Mouse (Mus musculus) heart, embryonic 11.5 days (tissue): ENCODE data around the gene Mavs. TPM values are rescaled to one million over a fixed set of nuclear protein-coding genes. Genes with fewer than 3 reads are reported as not detected.

Source experiments
- ATAC-seq: fragments of 200-750 bp; cut with Nextera tagmentation; replicated peaks from 2 replicates; pipeline ENCODE4 v1.8.0; 2017; ENCODE audit warnings: moderate library complexity; ENCODE audit not compliant: insufficient number of reproducible peaks, low FRiP score, low TSS enrichment
- H3K27ac ChIP-seq: fragments of 300-500 bp; sonication (generic); 2 replicates; pipeline ENCODE4 v1.5.1; 2014; ENCODE audit warnings: mild to moderate bottlenecking, low read depth, low read length
- H3K27me3 ChIP-seq: fragments of 300-500 bp; sonication (generic); 2 replicates; pipeline ENCODE4 v1.6.1; 2014; ENCODE audit warnings: mild to moderate bottlenecking, low read length, mixed read lengths; ENCODE audit not compliant: control insufficient read depth, insufficient read depth
- H3K36me3 ChIP-seq: fragments of 300-500 bp; sonication (generic); 2 replicates; pipeline ENCODE4 v1.6.1; 2014; ENCODE audit warnings: mild to moderate bottlenecking, low read length, moderate library complexity, mixed read lengths; ENCODE audit not compliant: control insufficient read depth, insufficient read depth
- H3K4me1 ChIP-seq: fragments of 300-500 bp; sonication (generic); 2 replicates; pipeline ENCODE4 v1.6.1; 2014; ENCODE audit warnings: low read length; ENCODE audit not compliant: control insufficient read depth, insufficient read depth
- H3K4me2 ChIP-seq: fragments of 300-500 bp; sonication (generic); 2 replicates; pipeline ENCODE4 v1.6.1; 2014; ENCODE audit warnings: mild to moderate bottlenecking, moderate library complexity
- H3K4me3 ChIP-seq: fragments of 300-500 bp; sonication (generic); 2 replicates; pipeline ENCODE4 v1.5.1; 2014; ENCODE audit warnings: low read depth, low read length
- H3K9ac ChIP-seq: fragments of 300-500 bp; sonication (generic); 2 replicates; pipeline ENCODE4 v1.6.1; 2014; ENCODE audit warnings: mild to moderate bottlenecking, low read depth, low read length, moderate library complexity
- H3K9me3 ChIP-seq: fragments of 300-500 bp; sonication (generic); replicated peaks from 2 replicates; pipeline ENCODE4 v1.6.1; 2016; ENCODE audit warnings: low read length; ENCODE audit not compliant: control insufficient read depth
- WGBS: fragments of 180-500 bp; shearing (Covaris S2); extraction: QIAGEN DNeasy Blood & Tissue Kit; methylation state at CpG from one replicate; pipeline ENCODE4 v1.1.7; 2014; ENCODE audit not compliant: insufficient replicate concordance; 5-methylcytosine and 5-hydroxymethylcytosine counted together
- polyA plus RNA-seq: library from polyadenylated mRNA; unstranded; fragments of >200 nt; fragmentation: Nextera tagmentation; extraction: Ambion mirVana; gene quantifications from 2 replicates; pipeline ENCODE4 v1.2.1, GENCODE M21; 2014

The Mavs gene
- polyA plus RNA-seq, 1 experiment from 2014 or later = 15.2 TPM

- ATAC-seq = no peak
- no peak overlapping the region for H3K27ac ChIP-seq
- no peaks in the 10 kb centered on the region for H3K27me3 ChIP-seq
- no peaks in the 10 kb centered on the region for H3K9me3 ChIP-seq
- 74% methylated on average over 7 of the region's 7 CpGs for WGBS
- peak overlapping the region; percentile 87 for H3K9ac ChIP-seq
- peaks cover 20% of the 10 kb centered on the region for H3K4me1 ChIP-seq
- peak overlapping the region; percentile 95 for H3K4me2 ChIP-seq
- H3K36me3 ChIP-seq = peaks cover 7% of the 10 kb centered on the region
- H3K4me3 ChIP-seq = peak overlapping the region; percentile 77
Measured at GRCm38 (mm10) chr2:131234970-131235635, 1.2 kb downstream of the Mavs start.

GRCm38 (mm10) chr2:131242180-131242579 lies 8.3 kb downstream of the Mavs start:
- ATAC-seq = no peak
- Histone ChIP-seq H3K4me1 (no peaks in the 10 kb centered on the region), H3K4me2 (no peak overlapping the region), H3K27ac (no peak overlapping the region), H3K9me3 (no peaks in the 10 kb centered on the region), H3K9ac (no peak overlapping the region), H3K27me3 (no peaks in the 10 kb centered on the region), H3K36me3 (peaks cover 48% of the 10 kb centered on the region), H3K4me3 (no peak overlapping the region)

GRCm38 (mm10) chr2:131242929-131243328 lies 9.1 kb downstream of the Mavs start:
- no peaks in the 10 kb centered on the region for H3K27me3 ChIP-seq
- H3K36me3 ChIP-seq = peaks cover 52% of the 10 kb centered on the region
- no peak overlapping the region for H3K9ac ChIP-seq
- H3K4me2 ChIP-seq = no peak overlapping the region
- no peak overlapping the region for H3K4me3 ChIP-seq
- no peaks in the 10 kb centered on the region for H3K4me1 ChIP-seq
- ATAC-seq = no peak
- no peak overlapping the region for H3K27ac ChIP-seq
- WGBS = 48% methylated on average over 7 of the region's 7 CpGs
- H3K9me3 ChIP-seq = no peaks in the 10 kb centered on the region

- 16% methylated on average over 7 of the region's 7 CpGs for WGBS
- Histone ChIP-seq H3K4me2 (peak overlapping the region; percentile 35), H3K27me3 (no peaks in the 10 kb centered on the region), H3K27ac (peak overlapping the region; percentile 64; the same call in 1 of the 2 replicates), H3K9ac (0 out of 2 replicates have a peak overlapping the region, but pooled peaks have one; percentile 22), H3K36me3 (peaks cover 2% of the 10 kb centered on the region; the same call in 1 of the 2 replicates), H3K9me3 (no peaks in the 10 kb centered on the region), H3K4me3 (no peak overlapping the region), H3K4me1 (peaks cover 8% of the 10 kb centered on the region)
- ATAC-seq = peak; percentile 81
Measured at GRCm38 (mm10) chr2:131253681-131254328, 19.9 kb downstream of the Mavs start.

DNA sequence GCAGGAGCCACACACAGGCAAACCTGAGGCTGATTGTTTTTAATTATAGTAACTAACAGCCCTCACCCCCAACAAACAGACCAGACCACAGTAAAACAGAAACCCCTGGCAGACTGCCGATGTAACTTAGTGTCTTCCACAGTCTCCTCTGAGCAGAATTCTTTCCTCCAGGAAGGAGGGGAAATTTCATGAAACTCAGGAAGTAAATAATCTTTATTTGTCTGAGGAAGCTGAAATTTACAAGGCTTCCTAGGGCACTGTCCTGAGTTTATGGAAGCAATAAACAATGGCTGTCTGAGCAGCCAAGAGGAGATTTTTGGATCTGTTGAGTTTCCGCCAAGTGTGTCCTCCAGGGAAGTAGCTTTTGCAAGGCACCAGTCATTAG lies 20.5 kb downstream of the Mavs start:
- H3K27ac ChIP-seq = peak overlapping the region; percentile 64; the same call in 1 of the 2 replicates
- H3K4me1 ChIP-seq = peaks cover 8% of the 10 kb centered on the region
- H3K4me2 ChIP-seq = peak overlapping the region; percentile 35
- H3K27me3 ChIP-seq = no peaks in the 10 kb centered on the region
- 0 out of 2 replicates have a peak overlapping the region, but pooled peaks have one; percentile 22 for H3K9ac ChIP-seq
- no peaks in the 10 kb centered on the region for H3K36me3 ChIP-seq
- H3K4me3 ChIP-seq = no peak overlapping the region
- no peak; the same call in 1 of the 2 replicates for ATAC-seq
- H3K9me3 ChIP-seq = no peaks in the 10 kb centered on the region
- 74% methylated on average over 2 of the region's 2 CpGs for WGBS

DNA sequence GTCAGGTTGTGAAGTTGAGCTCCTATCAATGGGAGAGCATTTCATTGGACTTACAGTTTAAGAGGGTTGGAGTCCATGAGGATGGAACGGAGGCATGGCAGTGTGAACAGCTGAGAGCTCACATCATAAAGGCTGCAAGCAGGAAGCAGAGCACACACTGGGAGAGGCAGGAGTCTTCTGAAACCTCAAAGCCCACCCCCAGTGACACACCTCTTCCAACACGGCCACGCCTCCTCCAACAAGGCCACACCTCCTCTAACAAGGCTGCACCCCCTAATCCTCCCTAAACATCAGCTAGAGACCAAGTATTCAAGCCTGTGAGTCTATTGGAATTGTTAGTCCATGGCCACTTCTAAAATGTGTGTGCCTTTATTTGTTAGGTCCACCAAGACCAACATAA lies 21.9 kb downstream of the Mavs start:
- H3K4me3 ChIP-seq = no peak overlapping the region
- WGBS = 53% methylated on average over 3 of the region's 3 CpGs
- no peak overlapping the region for H3K4me2 ChIP-seq
- ATAC-seq = no peak
- no peak overlapping the region for H3K9ac ChIP-seq
- peaks cover 16% of the 10 kb centered on the region for H3K4me1 ChIP-seq
- H3K27me3 ChIP-seq = no peaks in the 10 kb centered on the region
- no peaks in the 10 kb centered on the region for H3K36me3 ChIP-seq
- no peaks in the 10 kb centered on the region for H3K9me3 ChIP-seq
- no peak overlapping the region for H3K27ac ChIP-seq

- WGBS = 83% methylated on average over 8 of the region's 8 CpGs
- H3K9ac ChIP-seq = no peak overlapping the region
- H3K36me3 ChIP-seq = no peaks in the 10 kb centered on the region
- no peak overlapping the region for H3K27ac ChIP-seq
- no peak for ATAC-seq
- no peak overlapping the region for H3K4me3 ChIP-seq
- no peaks in the 10 kb centered on the region for H3K27me3 ChIP-seq
- H3K4me1 ChIP-seq = peaks cover 21% of the 10 kb centered on the region
- no peak overlapping the region for H3K4me2 ChIP-seq
- H3K9me3 ChIP-seq = no peaks in the 10 kb centered on the region
Measured at GRCm38 (mm10) chr2:131258693-131259092, 24.8 kb downstream of the Mavs start.

GRCm38 (mm10) chr2:131260544-131261307 lies 26.9 kb downstream of the Mavs start:
- WGBS = 26% methylated on average over 9 of the region's 9 CpGs
- ATAC-seq = no peak
- H3K27ac ChIP-seq = peak overlapping the region; percentile 41; the same call in 1 of the 2 replicates
- no peaks in the 10 kb centered on the region for H3K9me3 ChIP-seq
- no peaks in the 10 kb centered on the region for H3K36me3 ChIP-seq
- peaks cover 24% of the 10 kb centered on the region for H3K4me1 ChIP-seq
- no peaks in the 10 kb centered on the region for H3K27me3 ChIP-seq
- no peak overlapping the region for H3K4me3 ChIP-seq
- peak overlapping the region; percentile 29 for H3K4me2 ChIP-seq
- peak overlapping the region; percentile 28; the same call in 1 of the 2 replicates for H3K9ac ChIP-seq
